In the genomic region with DNA sequence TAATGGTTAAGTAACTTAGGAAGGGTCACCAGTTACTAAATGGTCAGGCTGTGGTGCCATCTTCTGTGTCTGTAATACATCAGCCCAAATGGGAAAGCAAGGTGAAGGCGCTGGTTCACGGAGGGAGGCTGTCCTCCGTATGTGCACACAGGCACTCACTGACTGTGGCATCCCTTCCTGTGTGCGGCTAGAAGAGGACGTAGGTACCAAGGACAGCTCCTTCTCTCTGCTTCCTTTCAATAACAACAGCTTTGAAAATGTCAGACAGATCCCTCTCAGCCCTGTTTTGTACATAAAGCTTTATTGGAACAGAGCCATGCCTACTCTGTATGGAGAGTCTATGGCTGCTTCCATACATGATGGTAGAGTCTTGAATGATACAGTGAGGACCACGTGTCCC, we compare ENCODE assay signal across 11 mouse cellular contexts. TPM values are rescaled to one million over a fixed set of nuclear protein-coding genes. Genes with fewer than 3 reads are reported as not detected.
DNase-seq lines count a peak whose midpoint lies in the region; ATAC-seq lines count a peak whose summit lies in the region.
"Had no signal": no experiment of that assay in that cellular context is flagged by ENCODE, and none has a peak within 500 bp of the region (broad histone marks: within the 10 kb centered on the region; RNA-seq: fewer than 3 reads in every experiment).

No protein-coding gene starts in this region.

- ATAC-seq in granulocyte monocyte progenitor cell, adult 5-6 weeks (replicated peaks; ENCODE audit: poor library complexity, severe bottlenecking), result peak; percentile 67

- peak; percentile 55 for DNase-seq in heart, adult 11 months
- no peak for DNase-seq in heart, adult 9 months (ENCODE audit: low spot score in 2 of 2)
- DNase-seq in ovary, postnatal 36 days (ENCODE audit: low spot score), result peak; percentile 13
- DNase-seq in ovary, postnatal 10 days (ENCODE audit: low spot score), result no peak
- no peak for DNase-seq in layer of hippocampus, postnatal 25 days (ENCODE audit: extremely low spot score in 1 of 2, low spot score in 1 of 2)
- no peak for DNase-seq in B cell, adult 2 months
- no peak for DNase-seq in urinary bladder, postnatal 36 days (ENCODE audit: low spot score in 2 of 2)
- DNase-seq: cerebellum, adult 8-10 months; gastrocnemius, postnatal 10 days; thymus, postnatal 36 days had no signal

RNA-seq across cellular contexts. Expression of gene Nfasc, which starts 57.7 kb away (rescaled TPM):
- not detected in 2 replicates for total RNA-seq in granulocyte monocyte progenitor cell, adult 5-6 weeks (2014; fragmentation: Nextera tagmentation)
- total RNA-seq in granulocyte monocyte progenitor cell, adult 5-6 weeks (2017), result not detected in 2 replicates
- total RNA-seq in layer of hippocampus, postnatal 25 days (2021), result 100 to 1,000 TPM; 186 to 238 TPM

Comparison
In these comparisons a context has a peak if more than half of its experiments do, and no peak if none do; other contexts are left out.
1. DNase-seq: peak in heart, adult 11 months (single experiment) and ovary, postnatal 36 days (single experiment); none in heart, adult 9 months (0 of 2), ovary, postnatal 10 days (single experiment), layer of hippocampus, postnatal 25 days (0 of 2), B cell, adult 2 months (0 of 2) and urinary bladder, postnatal 36 days (0 of 2).
2. RNA of gene Nfasc, which starts 57.7 kb away (total RNA-seq): 186 to 238 TPM in layer of hippocampus, postnatal 25 days; not detected in granulocyte monocyte progenitor cell, adult 5-6 weeks; every median in the first group is over 100 times any median in the second.